8 mouse cellular contexts compared by ENCODE assay signal in the genomic region with DNA sequence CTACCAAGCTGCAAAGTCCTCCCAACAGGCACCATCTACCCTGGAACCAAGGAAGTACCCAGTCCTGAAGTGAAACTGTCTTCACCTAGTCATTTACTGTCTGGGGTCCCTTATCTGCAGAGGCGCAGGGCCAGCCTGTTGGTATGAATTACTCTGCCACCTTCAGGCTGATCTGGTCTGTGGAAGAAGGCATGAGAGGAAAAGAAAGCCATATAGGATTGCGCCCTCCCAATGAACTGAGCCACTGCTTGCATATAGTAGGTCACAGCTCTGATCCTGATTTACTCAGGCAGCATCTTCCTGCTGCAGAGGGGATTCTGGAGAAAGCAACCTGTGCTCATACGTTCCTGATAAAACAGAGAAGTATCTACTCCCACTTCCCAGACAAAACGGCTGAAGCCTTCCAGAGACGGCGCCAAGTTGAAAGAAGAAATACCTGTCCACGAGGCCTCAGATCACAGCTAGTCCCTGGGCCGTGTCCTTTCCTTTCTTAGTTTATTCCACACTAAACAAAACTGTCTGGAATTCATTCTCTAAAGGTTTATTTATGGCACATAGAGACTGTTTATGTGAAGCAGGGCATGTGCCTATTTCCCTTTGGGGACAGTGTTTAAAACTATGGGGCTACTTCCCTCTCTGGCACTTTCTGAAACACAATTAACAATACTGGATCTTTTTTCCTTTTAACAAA.
A peak's percentile ranks its signal among the peaks of the same experiment; 100 is the strongest.
DNase-seq lines count a peak whose midpoint lies in the region; ATAC-seq and TF ChIP-seq lines count a peak whose summit lies in the region.

No protein-coding gene starts in this region.

- H3K4me3 ChIP-seq in hindbrain, postnatal 0 days (ENCODE audit: low read length) = no peak overlapping the region
- peak overlapping the region; percentile 53 for H3K4me3 ChIP-seq in megakaryocyte, embryonic 14.5 days (replicated peaks)

- TF ChIP-seq CTCF in hindbrain, postnatal 0 days (IDR thresholded peaks at IDR 0.05; ENCODE audit: low read depth) = peak; percentile 69

- H3K9ac ChIP-seq in hindbrain, postnatal 0 days (replicated peaks; ENCODE audit: low read length) = no peak overlapping the region

- 62% methylated on average over 8 of the region's 8 CpGs for WGBS in hindbrain, postnatal 0 days

- peak overlapping the region; percentile 36; the same call in 1 of the 2 replicates for H3K27ac ChIP-seq in hindbrain, postnatal 0 days

- no peaks in the 10 kb centered on the region for H3K27me3 ChIP-seq in hindbrain, postnatal 0 days (ENCODE audit: insufficient read depth, low read length)
- no peaks in the 10 kb centered on the region for H3K27me3 ChIP-seq in megakaryocyte, embryonic 14.5 days (replicated peaks)

- peaks cover 33% of the 10 kb centered on the region for H3K36me3 ChIP-seq in hindbrain, postnatal 0 days (ENCODE audit: insufficient read depth, low read length)
- H3K36me3 ChIP-seq in megakaryocyte, embryonic 14.5 days (replicated peaks; ENCODE audit: low read length) = peaks cover 92% of the 10 kb centered on the region

- H3K9me3 ChIP-seq in hindbrain, postnatal 0 days (ENCODE audit: low read length) = no peaks in the 10 kb centered on the region
- no peaks in the 10 kb centered on the region for H3K9me3 ChIP-seq in megakaryocyte, embryonic 14.5 days

- H3K4me2 ChIP-seq in hindbrain, postnatal 0 days (ENCODE audit: low read depth, low read length) = no peak overlapping the region

- H3K4me1 ChIP-seq in hindbrain, postnatal 0 days (ENCODE audit: insufficient read depth, low read length) = no peaks in the 10 kb centered on the region
- peaks cover 94% of the 10 kb centered on the region for H3K4me1 ChIP-seq in megakaryocyte, embryonic 14.5 days

- peak; percentile 36 to 46 for DNase-seq in kidney, postnatal 4 days
- no peak for DNase-seq in kidney, adult 8-10 months
- peak; percentile 49 for DNase-seq in embryo, embryonic 10.5 days (ENCODE audit: low spot score)
- peak; percentile 59 for DNase-seq in hindbrain, postnatal 0 days (ENCODE audit: low spot score)
- no peak for DNase-seq in ovary, postnatal 10 days (ENCODE audit: low spot score)
- no peak for DNase-seq in ovary, postnatal 36 days (ENCODE audit: low spot score)

- ATAC-seq in hindbrain, postnatal 0 days = peak; percentile 74; the same call in 1 of the 2 replicates
- no peak for ATAC-seq in cerebellum, adult (ENCODE audit: insufficient number of reproducible peaks, low FRiP score, low TSS enrichment)

Comparison
In these comparisons a context has a peak if more than half of its experiments do, and no peak if none do; other contexts are left out.
1. DNase-seq: peak in kidney, postnatal 4 days (2 of 2), embryo, embryonic 10.5 days (single experiment) and hindbrain, postnatal 0 days (single experiment); none in kidney, adult 8-10 months (0 of 2), ovary, postnatal 10 days (single experiment) and ovary, postnatal 36 days (single experiment).